Mouse (Mus musculus) skeletal muscle tissue, adult 2 months (tissue): ENCODE data around the gene Stil.

Experiments used
- DNase-seq: peaks from one replicate; pipeline ENCODE4 v3.0.0-alpha.2; 2012; ENCODE audit warnings: low read depth, low spot score

Gene Stil

GRCm38 (mm10) chr4:115048190-115048589 lies 48.2 kb downstream of the Stil start:
- no peak for DNase-seq

- no peak for DNase-seq
These were observed 51.3 kb downstream of the Stil start for GRCm38 (mm10) chr4:115051245-115051644.

GRCm38 (mm10) chr4:115052343-115053005 lies 52.5 kb downstream of the Stil start:
- peak; percentile 43 for DNase-seq

DNA sequence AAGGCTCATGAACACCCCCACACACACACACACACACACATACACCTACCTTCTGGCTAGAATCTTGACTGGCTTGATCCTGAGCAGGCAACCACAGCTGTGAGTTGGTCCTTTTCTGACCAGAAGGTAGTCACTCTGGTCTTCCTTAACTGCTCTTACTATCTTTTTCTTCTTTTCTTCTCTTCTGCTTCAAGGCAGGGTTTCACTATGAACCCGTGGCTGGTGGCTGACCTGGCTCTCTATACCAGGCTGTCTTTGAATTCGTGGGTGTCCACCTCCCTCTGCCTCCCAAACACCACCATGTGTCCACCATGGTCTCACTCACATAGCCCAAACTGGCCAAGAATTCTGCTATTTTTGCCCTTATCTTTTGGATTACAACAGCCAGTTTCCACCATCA lies 55.1 kb downstream of the Stil start:
- no peak for DNase-seq

DNA sequence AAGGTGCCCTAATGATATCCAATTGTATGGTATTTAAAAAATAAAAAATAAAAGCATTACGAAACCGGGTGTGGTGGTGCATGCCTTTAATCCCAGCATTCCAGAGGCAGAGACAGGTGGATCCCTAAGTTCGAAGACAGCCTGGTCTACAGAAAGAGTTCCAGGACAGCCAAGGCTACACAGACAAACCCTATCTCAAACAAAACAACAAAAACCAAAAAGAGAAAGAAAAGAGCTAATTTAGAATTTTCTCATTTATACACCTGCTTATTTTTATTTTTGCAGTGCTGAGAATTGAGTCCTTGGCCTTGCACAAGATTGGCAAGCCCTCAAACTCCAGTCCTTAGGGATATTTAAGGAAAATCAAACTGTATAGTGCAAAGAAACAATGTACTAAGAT lies 55.7 kb downstream of the Stil start:
- no peak for DNase-seq

GRCm38 (mm10) chr4:115056371-115056920 lies 56.5 kb downstream of the Stil start, which contains the start of gene Tal1:
Gene Tal1 (plus strand): TSS chr4:115056426.
- DNase-seq: no peak

GRCm38 (mm10) chr4:115056921-115057673 lies 57.1 kb downstream of the Stil start:
- no peak for DNase-seq

GRCm38 (mm10) chr4:115057674-115058316 lies 57.8 kb downstream of the Stil start:
- no peak for DNase-seq

DNA sequence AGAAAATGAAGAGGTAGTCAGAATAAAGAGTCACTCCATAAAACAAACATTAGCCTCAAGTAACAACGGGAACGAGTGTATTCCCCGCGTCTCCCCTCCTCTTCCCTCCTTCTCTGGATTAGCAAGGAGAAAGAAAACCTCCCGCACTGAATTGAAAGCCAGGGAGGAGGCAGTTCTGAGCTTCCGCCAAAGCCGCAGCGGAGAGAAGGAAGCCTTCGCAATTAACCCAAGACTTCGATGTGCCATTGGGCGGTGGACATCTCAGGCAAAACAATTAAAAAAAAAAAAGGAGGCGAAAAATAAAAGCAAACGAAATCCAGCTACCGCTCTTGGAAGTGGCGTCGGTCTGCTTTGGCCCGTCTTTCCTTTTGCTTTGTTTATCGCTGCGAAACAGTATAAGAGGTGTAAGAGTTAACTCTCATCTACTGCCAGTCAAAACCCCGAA lies 58.4 kb downstream of the Stil start:
- no peak for DNase-seq

DNA sequence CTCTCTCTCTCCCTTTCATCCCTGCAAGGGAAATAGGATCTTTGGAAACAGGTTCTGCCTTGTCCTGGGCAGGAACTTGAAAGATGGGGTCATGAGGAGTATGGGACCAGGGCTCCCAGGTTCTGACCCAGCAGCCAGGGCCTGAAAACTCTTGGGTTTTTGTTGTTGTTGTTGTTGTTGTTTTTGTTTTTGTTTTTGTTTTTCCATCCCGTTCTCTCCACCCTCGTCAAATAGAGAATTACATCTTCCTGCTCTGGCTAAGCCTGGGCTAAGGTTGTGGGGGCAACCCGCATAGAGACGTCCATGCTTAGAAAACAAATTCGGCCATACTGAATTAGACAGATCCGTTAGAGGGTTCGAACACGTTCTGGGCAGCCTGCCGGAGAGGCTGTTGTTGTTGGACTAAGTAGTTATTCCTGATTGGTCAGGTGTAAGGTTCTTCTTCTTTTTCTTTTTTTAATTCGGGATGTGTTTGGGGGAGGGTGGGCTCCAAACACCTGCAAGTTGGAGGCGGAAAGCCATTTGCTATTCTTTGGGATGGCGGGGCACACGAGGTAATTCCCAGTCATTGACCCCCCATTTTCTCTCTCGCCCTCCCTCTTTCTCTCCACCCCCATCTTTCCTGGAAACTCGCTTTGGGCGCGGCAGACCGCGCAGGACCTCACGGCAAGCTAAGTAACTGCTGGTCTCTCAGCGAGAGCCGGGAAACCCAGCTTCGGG lies 59.1 kb downstream of the Stil start:
- DNase-seq: no peak

DNA sequence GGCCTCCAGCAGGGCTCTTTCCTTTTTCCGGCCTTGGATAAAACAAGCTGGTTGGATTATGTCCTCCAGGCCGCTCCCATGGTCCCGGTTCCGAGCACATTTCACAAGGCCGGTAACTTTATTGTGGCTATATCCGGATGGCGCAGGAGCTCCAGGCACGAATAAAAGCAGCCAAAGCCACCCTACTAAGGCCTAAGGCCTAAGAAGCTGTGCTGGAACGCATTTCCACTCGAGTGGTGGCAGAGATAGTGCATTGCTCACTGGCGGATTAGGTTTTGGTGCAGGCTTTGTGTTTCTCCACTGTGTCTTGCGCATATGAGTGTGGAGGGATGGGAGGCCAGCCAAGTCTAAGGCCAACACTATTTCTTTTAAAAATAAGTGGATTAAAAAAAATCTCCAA lies 59.9 kb downstream of the Stil start:
- no peak for DNase-seq

- DNase-seq: no peak
These were observed 60.8 kb downstream of the Stil start for GRCm38 (mm10) chr4:115060753-115061152.

DNA sequence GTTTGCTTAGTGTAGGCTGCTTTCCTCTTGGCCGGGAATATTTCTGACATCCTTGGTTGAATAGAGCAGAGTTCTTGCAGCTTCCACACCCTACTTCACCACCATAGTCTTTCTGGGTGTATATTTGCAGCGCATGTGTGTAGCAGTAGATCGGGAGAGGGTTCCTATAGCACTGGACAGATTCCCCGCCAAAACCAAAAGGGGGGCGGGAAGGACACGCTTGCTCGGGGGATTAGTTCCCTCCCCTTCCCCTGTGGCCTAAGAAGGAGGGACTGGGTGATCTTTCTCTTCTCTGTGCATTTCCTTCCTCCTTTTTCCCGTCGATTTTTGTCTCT lies 62.5 kb downstream of the Stil start:
- DNase-seq: no peak

- no peak for DNase-seq
These were observed 63.0 kb downstream of the Stil start for GRCm38 (mm10) chr4:115062875-115063517.

GRCm38 (mm10) chr4:115063518-115064239 lies 63.7 kb downstream of the Stil start:
- DNase-seq: no peak

DNA sequence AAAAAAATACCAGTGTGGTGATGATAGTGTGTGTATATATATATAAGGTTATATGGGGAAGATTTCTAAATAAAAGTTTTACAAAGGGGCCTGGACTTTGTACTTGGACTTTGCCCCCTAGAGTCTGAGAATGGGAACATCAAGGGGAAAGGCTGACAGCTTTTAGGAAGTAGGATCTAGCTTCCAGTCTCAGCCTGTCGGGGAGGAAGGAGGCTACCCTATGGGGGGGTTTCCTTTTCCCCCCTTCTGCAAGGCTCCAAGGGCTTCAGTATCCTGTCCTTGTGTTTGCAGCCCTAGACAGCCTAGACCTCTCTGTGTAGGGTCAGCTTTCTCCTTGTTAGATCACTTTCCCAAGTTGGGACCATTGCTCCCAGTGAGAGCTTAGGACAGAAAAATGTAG lies 71.7 kb downstream of the Stil start:
- DNase-seq: no peak

DNA sequence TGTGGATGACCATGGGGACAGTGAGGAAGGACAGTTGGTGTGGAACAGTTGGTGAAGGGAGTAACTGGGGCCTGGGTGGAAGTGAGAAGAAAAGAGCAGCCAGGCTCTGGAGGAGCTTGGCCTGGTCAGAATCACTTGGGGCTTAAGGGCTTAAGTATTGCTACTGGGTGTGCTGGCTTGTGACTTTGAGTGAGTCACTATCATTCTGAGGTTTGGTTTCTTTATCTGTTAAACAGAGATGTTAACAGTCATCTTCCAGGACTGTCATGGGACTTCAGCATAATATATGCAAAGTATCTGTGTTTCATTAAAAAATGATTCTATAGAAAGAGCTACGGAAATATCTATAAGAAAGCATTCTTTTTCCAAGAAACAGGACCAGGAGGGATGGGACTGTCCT lies 74.8 kb downstream of the Stil start:
- no peak for DNase-seq

GRCm38 (mm10) chr4:115075204-115075915 lies 75.4 kb downstream of the Stil start:
- no peak for DNase-seq

- no peak for DNase-seq
These were observed 79.2 kb downstream of the Stil start for GRCm38 (mm10) chr4:115078892-115079820.
